Mouse (Mus musculus) stomach, postnatal 0 days (tissue): Measurements from ENCODE around the gene Speg. TPM values are rescaled to one million over a fixed set of nuclear protein-coding genes. Genes with fewer than 3 reads are reported as not detected.

ENCODE experiments used
- ATAC-seq: fragments of 200-750 bp; cut with Nextera tagmentation; 2 replicates; pipeline ENCODE4 v1.8.0; 2017; ENCODE audit not compliant: low FRiP score, low TSS enrichment
- DNase-seq: peaks from one replicate; pipeline ENCODE4 v3.0.0-alpha.2; 2016; ENCODE audit warnings: low spot score
- H3K27ac ChIP-seq: fragments of 300-500 bp; sonication (generic); replicated peaks from 2 replicates; pipeline ENCODE4 v1.5.1; 2014; ENCODE audit warnings: mild to moderate bottlenecking, control low read depth
- H3K27me3 ChIP-seq: fragments of 300-500 bp; sonication (generic); 2 replicates; pipeline ENCODE4 v1.6.1; 2014; ENCODE audit warnings: low read length; ENCODE audit not compliant: control insufficient read depth, insufficient read depth
- H3K36me3 ChIP-seq: fragments of 300-500 bp; sonication (generic); 2 replicates; pipeline ENCODE4 v1.6.1; 2014; ENCODE audit warnings: low read length, mixed read lengths; ENCODE audit not compliant: control insufficient read depth, insufficient read depth
- H3K4me1 ChIP-seq: fragments of 300-500 bp; sonication (generic); replicated peaks from 2 replicates; pipeline ENCODE4 v1.6.1; 2014; ENCODE audit warnings: antibody characterized with exemption; ENCODE audit not compliant: control insufficient read depth, insufficient read depth
- H3K4me2 ChIP-seq: fragments of 300-500 bp; sonication (generic); replicated peaks from 2 replicates; pipeline ENCODE4 v1.6.1; 2014; ENCODE audit warnings: low read depth, mild to moderate bottlenecking, control low read depth, moderate library complexity
- H3K4me3 ChIP-seq: fragments of 300-500 bp; sonication (generic); 2 replicates; pipeline ENCODE4 v1.5.1; 2014; ENCODE audit warnings: low read depth, low read length, control low read depth
- H3K9ac ChIP-seq: fragments of 300-500 bp; sonication (generic); 2 replicates; pipeline ENCODE4 v1.6.1; 2014; ENCODE audit warnings: mild to moderate bottlenecking, low read length, control low read depth, mixed read lengths
- H3K9me3 ChIP-seq: fragments of 300-500 bp; sonication (generic); 2 replicates; pipeline ENCODE4 v1.6.1; 2016; ENCODE audit warnings: low read length; ENCODE audit not compliant: control insufficient read depth
- CTCF ChIP-seq: IDR thresholded peaks from 2 replicates; pipeline ENCODE4 v1.5.1; 2016; ENCODE audit warnings: antibody characterized with exemption, low read depth, mild to moderate bottlenecking, moderate library complexity
- EP300 ChIP-seq: optimal IDR thresholded peaks from 2 replicates; pipeline ENCODE3; 2016; ENCODE audit warnings: antibody characterized with exemption
- WGBS: fragments of 180-500 bp; shearing (Covaris S2); extraction: QIAGEN DNeasy Blood & Tissue Kit; methylation state at CpG from one replicate; pipeline ENCODE4 v1.1.7; 2014; 5-methylcytosine and 5-hydroxymethylcytosine counted together
- polyA plus RNA-seq: library from polyadenylated mRNA; unstranded; fragments of >200 nt; fragmentation: Nextera tagmentation; extraction: Ambion mirVana; gene quantifications from 2 replicates; pipeline ENCODE4 v1.2.1, GENCODE M21; 2015

Speg gene
- polyA plus RNA-seq, 1 experiment from 2014 or later, result 30.0 TPM

DNA sequence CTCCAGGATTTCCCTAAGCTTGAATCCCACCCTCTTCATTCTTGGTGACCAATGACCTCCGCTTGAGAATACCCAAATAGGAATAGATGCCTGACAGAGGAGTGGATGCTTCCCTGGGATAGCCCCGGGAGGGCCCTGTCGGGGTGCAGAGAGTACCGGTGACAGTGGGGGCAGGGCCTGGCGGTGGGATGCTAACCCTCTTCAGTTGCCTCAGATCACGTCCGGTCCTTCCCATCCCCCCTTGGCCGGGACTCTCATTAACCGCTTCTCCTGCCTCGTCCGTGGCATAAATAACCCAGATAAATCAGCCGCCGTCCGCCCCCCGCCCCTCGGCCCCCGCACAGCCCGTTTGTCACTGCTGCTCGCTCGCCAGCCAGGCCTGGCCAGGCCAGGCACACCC, 71.6 kb downstream of the Speg start:
- ATAC-seq, result no peak
- Histone ChIP-seq H3K27me3 (peaks cover 7% of the 10 kb centered on the region; the same call in 1 of the 2 replicates), H3K9ac (no peak overlapping the region), H3K27ac (no peak overlapping the region), H3K4me3 (no peak overlapping the region), H3K4me2 (no peak overlapping the region), H3K4me1 (0 out of 2 replicates have a peak, but pooled peaks cover 7% of the 10 kb centered on the region), H3K9me3 (no peaks in the 10 kb centered on the region), H3K36me3 (peaks cover 9% of the 10 kb centered on the region)
- WGBS, result 8% methylated on average over 13 of the region's 20 CpGs
- DNase-seq, result no peak
- TF ChIP-seq EP300, result no peak
- TF ChIP-seq CTCF, result no peak

DNA sequence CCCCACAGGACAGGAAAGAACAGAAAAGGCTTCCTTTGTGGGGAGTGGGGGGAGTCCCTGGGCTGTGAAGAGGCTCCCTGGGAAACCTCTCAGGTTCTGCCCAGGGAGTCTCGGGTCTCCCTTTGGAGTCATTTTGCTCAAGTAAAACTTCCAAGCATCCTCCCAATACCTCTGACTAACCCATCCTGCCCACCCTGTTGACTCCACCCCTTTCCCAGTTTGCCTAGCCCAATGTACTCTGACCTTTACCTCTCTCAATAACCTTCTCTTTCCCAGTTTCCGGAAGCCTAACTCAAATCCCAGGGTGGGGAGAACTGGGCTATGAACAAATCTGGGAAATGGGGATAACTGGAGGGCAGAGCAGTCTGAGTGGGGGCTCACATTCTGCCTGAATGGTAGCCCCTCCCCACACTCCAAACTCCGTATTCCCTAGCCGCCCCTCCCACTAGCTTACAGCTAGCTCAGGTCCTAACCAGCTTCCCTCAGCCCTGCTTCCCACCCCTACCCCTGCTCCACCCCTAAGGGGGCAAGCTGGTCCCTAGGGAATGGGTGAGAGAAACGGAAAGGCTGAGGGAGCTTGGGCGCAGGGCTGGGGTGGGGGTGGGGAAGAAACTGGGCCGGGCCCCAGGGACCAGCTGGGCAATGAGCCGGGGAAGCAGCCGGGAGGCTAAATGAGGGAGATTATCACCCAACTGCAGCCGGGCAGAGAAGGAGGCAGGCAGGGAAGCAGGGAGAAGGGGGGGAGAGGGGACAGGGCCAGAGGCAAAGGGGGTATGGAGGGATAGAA, 72.4 kb downstream of the Speg start:
- WGBS, result 10% methylated on average over 10 of the region's 10 CpGs
- TF ChIP-seq CTCF (no peak), EP300 (no peak)
- no peak for ATAC-seq
- no peak overlapping the region for H3K9ac ChIP-seq
- peaks cover 7% of the 10 kb centered on the region; the same call in 1 of the 2 replicates for H3K27me3 ChIP-seq
- H3K27ac ChIP-seq, result no peak overlapping the region
- peaks cover 2% of the 10 kb centered on the region; the same call in 1 of the 2 replicates for H3K36me3 ChIP-seq
- H3K4me3 ChIP-seq, result no peak overlapping the region
- H3K4me1 ChIP-seq, result 0 out of 2 replicates have a peak, but pooled peaks cover 7% of the 10 kb centered on the region
- no peaks in the 10 kb centered on the region for H3K9me3 ChIP-seq
- DNase-seq, result no peak
- no peak overlapping the region; the same call in 1 of the 2 replicates for H3K4me2 ChIP-seq

- H3K36me3 ChIP-seq, result no peaks in the 10 kb centered on the region
- DNase-seq, result no peak
- no peak overlapping the region for H3K27ac ChIP-seq
- ATAC-seq, result no peak
- 8% methylated on average over 7 of the region's 7 CpGs for WGBS
- H3K4me1 ChIP-seq, result 0 out of 2 replicates have a peak, but pooled peaks cover 7% of the 10 kb centered on the region
- H3K4me2 ChIP-seq, result no peak overlapping the region
- H3K27me3 ChIP-seq, result peaks cover 7% of the 10 kb centered on the region; the same call in 1 of the 2 replicates
- H3K4me3 ChIP-seq, result no peak overlapping the region
- H3K9ac ChIP-seq, result no peak overlapping the region
- TF ChIP-seq EP300 (no peak), CTCF (no peak)
- H3K9me3 ChIP-seq, result no peaks in the 10 kb centered on the region
Measured at GRCm38 (mm10) chr1:75448052-75448431, 72.9 kb downstream of the Speg start.

DNA sequence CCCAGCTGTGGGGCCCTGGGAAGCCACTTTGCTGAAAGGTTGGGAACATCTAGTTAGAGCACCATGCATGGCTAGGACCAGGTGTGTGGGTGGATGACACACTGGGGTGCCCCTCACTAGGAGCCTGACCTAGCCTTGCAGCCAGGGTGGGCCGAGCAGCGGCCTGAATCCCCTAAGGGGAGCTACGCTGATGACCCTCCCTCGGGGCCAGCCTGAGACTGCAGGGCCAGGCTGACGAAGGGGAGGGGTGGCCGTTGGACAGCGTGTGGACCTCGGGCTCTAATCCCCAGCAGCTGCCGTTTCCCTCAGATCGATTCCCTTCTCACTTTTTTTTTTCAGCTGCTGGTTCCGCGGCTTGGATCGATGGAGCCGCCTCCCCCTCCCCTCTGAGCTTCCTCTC, 73.8 kb downstream of the Speg start:
- TF ChIP-seq CTCF, result no peak
- no peak for TF ChIP-seq EP300
- Histone ChIP-seq H3K27ac (no peak overlapping the region), H3K4me1 (0 out of 2 replicates have a peak, but pooled peaks cover 7% of the 10 kb centered on the region), H3K27me3 (peaks cover 7% of the 10 kb centered on the region; the same call in 1 of the 2 replicates), H3K36me3 (no peaks in the 10 kb centered on the region), H3K4me3 (no peak overlapping the region), H3K4me2 (no peak overlapping the region), H3K9ac (no peak overlapping the region), H3K9me3 (no peaks in the 10 kb centered on the region)
- 10% methylated on average over 14 of the region's 14 CpGs for WGBS
- no peak for ATAC-seq
- DNase-seq, result no peak

DNA sequence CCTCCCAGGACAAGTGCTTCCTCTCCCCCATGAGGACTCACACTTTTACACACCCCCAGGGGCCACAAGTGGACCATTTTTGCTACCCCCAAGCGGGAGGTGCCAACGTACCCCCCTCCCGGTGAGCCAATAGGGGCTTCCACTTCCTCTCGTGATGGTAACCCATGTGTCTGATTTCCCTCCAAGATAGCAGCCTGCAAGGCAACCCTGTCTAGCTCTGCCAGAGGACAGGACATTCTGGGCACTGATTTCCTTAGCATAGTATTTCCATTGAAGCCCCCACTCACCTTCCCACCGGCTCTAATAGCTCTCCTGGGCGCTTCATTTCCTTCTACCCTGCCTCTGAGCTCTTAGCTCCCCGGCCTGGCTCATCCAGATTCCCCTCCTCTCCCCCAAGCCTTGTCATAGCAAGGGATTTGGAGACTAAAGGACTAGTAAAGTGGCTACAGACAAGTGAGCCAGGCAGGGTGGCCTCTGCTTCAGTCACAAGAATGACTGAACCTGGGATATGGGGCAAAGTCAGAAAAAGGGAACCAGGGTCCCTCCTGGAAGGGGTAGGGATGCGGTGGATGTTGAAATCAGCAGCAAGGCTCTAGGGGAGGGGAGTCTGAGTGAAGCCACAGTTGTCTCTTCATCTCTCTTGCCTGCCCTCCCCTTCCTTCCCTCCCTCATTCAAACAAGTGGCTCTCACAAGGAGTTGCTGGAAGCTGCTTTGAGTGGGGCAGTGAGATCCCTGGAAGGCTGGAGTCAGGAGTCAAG, 74.5 kb downstream of the Speg start:
- Histone ChIP-seq H3K4me3 (no peak overlapping the region; the same call in 1 of the 2 replicates), H3K4me2 (no peak overlapping the region), H3K27me3 (peaks cover 7% of the 10 kb centered on the region; the same call in 1 of the 2 replicates), H3K4me1 (0 out of 2 replicates have a peak, but pooled peaks cover 7% of the 10 kb centered on the region), H3K36me3 (no peaks in the 10 kb centered on the region), H3K9me3 (no peaks in the 10 kb centered on the region), H3K27ac (no peak overlapping the region), H3K9ac (no peak overlapping the region)
- TF ChIP-seq EP300, result no peak
- TF ChIP-seq CTCF, result no peak
- 25% methylated on average over 8 of the region's 8 CpGs for WGBS
- DNase-seq, result no peak
- ATAC-seq, result no peak
